Comparison of ENCODE assay signal across 10 mouse cellular contexts in the genomic region with DNA sequence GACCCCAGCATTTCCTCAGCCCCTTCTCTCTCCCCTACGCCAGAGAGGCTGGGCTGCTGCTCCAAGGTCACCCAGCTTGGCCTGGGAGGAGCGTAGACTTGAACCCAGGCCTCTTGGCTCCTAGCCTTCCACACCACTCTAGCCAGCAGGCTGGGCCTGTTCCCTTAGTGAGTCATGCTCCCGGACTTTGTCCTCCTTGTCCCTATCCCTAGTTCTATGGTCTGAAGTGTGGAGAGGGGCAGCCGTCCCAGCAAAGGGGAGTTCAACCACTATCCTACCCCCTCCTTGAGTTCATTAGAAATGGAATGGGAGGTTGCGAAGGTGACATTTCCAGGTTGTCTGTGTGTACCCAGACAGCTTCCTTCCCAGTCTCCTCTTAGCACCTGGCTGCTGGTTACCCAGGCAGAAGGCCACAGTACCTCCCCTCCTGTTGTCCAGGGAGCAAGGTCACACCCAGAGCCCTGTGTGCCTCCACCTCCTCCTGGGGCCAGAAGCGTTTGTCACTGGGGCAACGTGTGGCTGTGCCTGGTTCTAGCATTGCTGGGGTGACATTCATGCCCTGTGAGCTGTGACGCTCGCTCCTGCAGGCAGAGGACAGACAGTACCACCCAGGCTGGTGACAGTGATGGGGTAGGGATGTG. TPM values are rescaled to one million over a fixed set of nuclear protein-coding genes. Genes with fewer than 3 reads are reported as not detected.
DNase-seq lines count a peak whose midpoint lies in the region; ATAC-seq and TF ChIP-seq lines count a peak whose summit lies in the region.
"Had no signal": no experiment of that assay in that cellular context is flagged by ENCODE, and none has a peak within 500 bp of the region (broad histone marks: within the 10 kb centered on the region; RNA-seq: fewer than 3 reads in every experiment).

No protein-coding gene starts in this region.

- TF ChIP-seq POLR2A in olfactory bulb, adult 2 months (IDR thresholded peaks at IDR 0.05; ENCODE audit: insufficient read depth, low read depth, low read length): no peak

- H3K9ac ChIP-seq in lung, embryonic 15.5 days: no peak overlapping the region
- peak overlapping the region; percentile 54 for H3K9ac ChIP-seq in heart, embryonic 12.5 days
- H3K9ac ChIP-seq in intestine, postnatal 0 days (ENCODE audit: low read depth, low read length): 0 out of 2 replicates have a peak overlapping the region, but pooled peaks have one; percentile 22

- TF ChIP-seq CTCF in intestine, postnatal 0 days (IDR thresholded peaks at IDR 0.05; ENCODE audit: low read depth): no peak
- TF ChIP-seq CTCF in olfactory bulb, adult 2 months (IDR thresholded peaks at IDR 0.05; ENCODE audit: insufficient read depth, low read depth, low read length): no peak

- DNase-seq in lung, postnatal 14 days: no peak
- no peak for DNase-seq in frontal cortex, adult 2 months (ENCODE audit: extremely low spot score in 1 of 2, low spot score in 1 of 2)
- DNase-seq in left cerebral cortex, postnatal 25 days (ENCODE audit: low spot score in 2 of 2): no peak
- DNase-seq in left cerebral cortex, adult 11 months (ENCODE audit: low spot score): no peak
- DNase-seq: thymus, postnatal 36 days had no signal

- H3K36me3 ChIP-seq in lung, embryonic 15.5 days: peaks cover 6% of the 10 kb centered on the region; the same call in 1 of the 2 replicates
- H3K36me3 ChIP-seq in heart, embryonic 12.5 days: peaks cover 12% of the 10 kb centered on the region
- H3K36me3 ChIP-seq in intestine, postnatal 0 days (ENCODE audit: control insufficient read depth, insufficient read depth): peaks cover 4% of the 10 kb centered on the region; the same call in 1 of the 2 replicates

- WGBS in lung, embryonic 15.5 days: 69% methylated on average over 9 of the region's 9 CpGs
- WGBS in heart, embryonic 12.5 days: 61% methylated on average over 9 of the region's 9 CpGs
- 57% methylated on average over 9 of the region's 9 CpGs for WGBS in intestine, postnatal 0 days
- WGBS in olfactory bulb, adult 2 months: 66% methylated on average over 9 of the region's 9 CpGs

- H3K27me3 ChIP-seq in lung, embryonic 15.5 days: no peaks in the 10 kb centered on the region
- H3K27me3 ChIP-seq in heart, embryonic 12.5 days (replicated peaks): no peaks in the 10 kb centered on the region
- no peaks in the 10 kb centered on the region for H3K27me3 ChIP-seq in intestine, postnatal 0 days (replicated peaks; ENCODE audit: control insufficient read depth, insufficient read depth, low read length)
- H3K27me3 ChIP-seq: forebrain, embryonic 12.5 days had no signal

- H3K4me1 ChIP-seq in lung, embryonic 15.5 days: peaks cover 91% of the 10 kb centered on the region
- H3K4me1 ChIP-seq in heart, embryonic 12.5 days (replicated peaks): peaks cover 98% of the 10 kb centered on the region
- peaks cover 34% of the 10 kb centered on the region for H3K4me1 ChIP-seq in intestine, postnatal 0 days (replicated peaks; ENCODE audit: control insufficient read depth, insufficient read depth, low read length)
- peaks cover 75% of the 10 kb centered on the region for H3K4me1 ChIP-seq in olfactory bulb, adult 2 months (ENCODE audit: control insufficient read depth, insufficient read depth, low read length)

- H3K27ac ChIP-seq in lung, embryonic 15.5 days: peak overlapping the region; percentile 25; the same call in 1 of the 2 replicates
- H3K27ac ChIP-seq in heart, embryonic 12.5 days (ENCODE audit: poor library complexity, severe bottlenecking): peak overlapping the region; percentile 88
- 0 out of 2 replicates have a peak overlapping the region, but pooled peaks have one; percentile 21 for H3K27ac ChIP-seq in intestine, postnatal 0 days (ENCODE audit: low read depth, low read length)
- H3K27ac ChIP-seq in olfactory bulb, adult 2 months (ENCODE audit: insufficient read depth, low read depth, low read length): 0 out of 2 replicates have a peak overlapping the region, but pooled peaks have one; percentile 33

- H3K4me3 ChIP-seq in lung, embryonic 15.5 days: no peak overlapping the region
- no peak overlapping the region for H3K4me3 ChIP-seq in heart, embryonic 12.5 days
- H3K4me3 ChIP-seq in intestine, postnatal 0 days (ENCODE audit: low read depth, low read length): no peak overlapping the region
- no peak overlapping the region for H3K4me3 ChIP-seq in olfactory bulb, adult 2 months (ENCODE audit: insufficient read depth, low read depth, low read length)
- H3K4me3 ChIP-seq: forebrain, embryonic 12.5 days had no signal

- ATAC-seq in lung, embryonic 15.5 days (ENCODE audit: borderline replicate concordance, extremely low read depth, low FRiP score, low TSS enrichment): no peak
- ATAC-seq in heart, embryonic 12.5 days (ENCODE audit: insufficient number of reproducible peaks, low FRiP score): no peak
- no peak for ATAC-seq in intestine, postnatal 0 days

- H3K9me3 ChIP-seq in lung, embryonic 15.5 days: no peaks in the 10 kb centered on the region
- H3K9me3 ChIP-seq in heart, embryonic 12.5 days (replicated peaks): 0 out of 2 replicates have a peak, but pooled peaks cover 3% of the 10 kb centered on the region
- H3K9me3 ChIP-seq in intestine, postnatal 0 days (ENCODE audit: control insufficient read depth): no peaks in the 10 kb centered on the region
- H3K9me3 ChIP-seq: forebrain, embryonic 12.5 days had no signal

- intact Hi-C loops in left cerebral cortex, postnatal 25 days (cut with DNase I): no loop called here

- no peak overlapping the region for H3K4me2 ChIP-seq in lung, embryonic 15.5 days
- H3K4me2 ChIP-seq in heart, embryonic 12.5 days: peak overlapping the region; percentile 53
- no peak overlapping the region for H3K4me2 ChIP-seq in intestine, postnatal 0 days (replicated peaks; ENCODE audit: low read depth)
- H3K4me2 ChIP-seq: forebrain, embryonic 12.5 days had no signal

RNA-seq across cellular contexts. Expression of gene Ahdc1, which starts 39.3 kb away (rescaled TPM):
- polyA plus RNA-seq in lung, embryonic 15.5 days (2015; fragmentation: Nextera tagmentation; extraction: Ambion mirVana): 8.5 and 10.5 TPM in 2 replicates
- 11.6 and 11.7 TPM in 2 replicates for polyA plus RNA-seq in heart, embryonic 12.5 days (2016; fragmentation: Nextera tagmentation; extraction: Ambion mirVana)
- 2.4 and 3.1 TPM in 2 replicates for polyA plus RNA-seq in intestine, postnatal 0 days (2015; fragmentation: Nextera tagmentation; extraction: Ambion mirVana)
- polyA plus RNA-seq in olfactory bulb, adult 2 months (2012; ENCODE audit: insufficient read depth, insufficient read length, low replicate concordance, missing spikeins): not detected in 2 replicates
- 28.5 and 28.6 TPM in 2 replicates for polyA plus RNA-seq in frontal cortex, adult 2 months (2012; rRNA removed)
- total RNA-seq in left cerebral cortex, postnatal 25 days (2021): 10 to 100 TPM; 88.2 to 97.6 TPM

Comparison
In these comparisons a context has a peak if more than half of its experiments do, and no peak if none do; other contexts are left out.
1. H3K27ac ChIP-seq: peak in every context shown above with its lines; median percentile 88 in heart, embryonic 12.5 days; 33 in olfactory bulb, adult 2 months; 25 in lung, embryonic 15.5 days; 21 in intestine, postnatal 0 days.